ENCODE assay signal across 22 mouse cellular contexts in genomic region chr1:81746013-81746412, GRCm38 (mm10).
DNase-seq lines count a peak whose midpoint lies in the region; ATAC-seq lines count a peak whose summit lies in the region.
"Had no signal": no experiment of that assay in that cellular context is flagged by ENCODE, and none has a peak within 500 bp of the region (broad histone marks: within the 10 kb centered on the region; RNA-seq: fewer than 3 reads in every experiment).

No protein-coding gene starts in this region.

- no peak overlapping the region for H3K4me3 ChIP-seq in forebrain, embryonic 10.5 days
- H3K4me3 ChIP-seq in forebrain, embryonic 15.5 days, result no peak overlapping the region
- H3K4me3 ChIP-seq in limb, embryonic 10.5 days, result no peak overlapping the region
- H3K4me3 ChIP-seq in limb, embryonic 15.5 days, result no peak overlapping the region
- H3K4me3 ChIP-seq in midbrain, embryonic 14.5 days (replicated peaks; ENCODE audit: low read depth, low read length), result no peak overlapping the region
- H3K4me3 ChIP-seq: embryonic facial prominence, embryonic 15.5 days; forebrain, embryonic 12.5 days; heart, embryonic 10.5 days; heart, embryonic 15.5 days; hindbrain, embryonic 13.5 days had no signal

- DNase-seq in forebrain, embryonic 10.5 days (ENCODE audit: extremely low spot score, low spot score), result no peak
- peak; percentile 51 for DNase-seq in adipocyte (ENCODE audit: low spot score)
- DNase-seq in limb, embryonic 10.5 days (ENCODE audit: low spot score), result no peak
- DNase-seq in T-cell, adult 2 months (ENCODE audit: low spot score), result no peak
- DNase-seq in midbrain, embryonic 14.5 days, result no peak
- DNase-seq: adrenal gland, adult 2 months; cerebellum, adult 11 months; cerebellum, adult 9-10 months; cerebellum, postnatal 25 days; forebrain, postnatal 0 days; heart, adult 18-20 months; heart, postnatal 14 days; kidney, adult 11 months had no signal

- H3K9me3 ChIP-seq in forebrain, embryonic 10.5 days, result no peaks in the 10 kb centered on the region
- no peaks in the 10 kb centered on the region for H3K9me3 ChIP-seq in forebrain, embryonic 15.5 days
- H3K9me3 ChIP-seq in limb, embryonic 10.5 days (replicated peaks), result no peaks in the 10 kb centered on the region
- no peaks in the 10 kb centered on the region for H3K9me3 ChIP-seq in limb, embryonic 15.5 days
- H3K9me3 ChIP-seq in midbrain, embryonic 14.5 days (ENCODE audit: control insufficient read depth, low read length), result no peaks in the 10 kb centered on the region
- H3K9me3 ChIP-seq: embryonic facial prominence, embryonic 15.5 days; forebrain, embryonic 12.5 days; heart, embryonic 10.5 days; heart, embryonic 15.5 days; hindbrain, embryonic 13.5 days had no signal

- no peaks in the 10 kb centered on the region for H3K36me3 ChIP-seq in forebrain, embryonic 10.5 days (replicated peaks)
- H3K36me3 ChIP-seq in forebrain, embryonic 15.5 days, result no peaks in the 10 kb centered on the region
- no peaks in the 10 kb centered on the region for H3K36me3 ChIP-seq in limb, embryonic 10.5 days
- no peaks in the 10 kb centered on the region for H3K36me3 ChIP-seq in limb, embryonic 15.5 days
- no peaks in the 10 kb centered on the region for H3K36me3 ChIP-seq in midbrain, embryonic 14.5 days (ENCODE audit: control insufficient read depth, insufficient read depth, low read length)
- H3K36me3 ChIP-seq: embryonic facial prominence, embryonic 15.5 days; forebrain, embryonic 12.5 days; heart, embryonic 10.5 days; heart, embryonic 15.5 days; hindbrain, embryonic 13.5 days had no signal

- peak overlapping the region; percentile 32; the same call in 1 of the 2 replicates for H3K27ac ChIP-seq in forebrain, embryonic 10.5 days
- H3K27ac ChIP-seq in forebrain, embryonic 15.5 days (replicated peaks), result no peak overlapping the region
- H3K27ac ChIP-seq in limb, embryonic 10.5 days, result peak overlapping the region; percentile 85
- H3K27ac ChIP-seq in limb, embryonic 15.5 days, result peak overlapping the region; percentile 76; the same call in 1 of the 2 replicates
- H3K27ac ChIP-seq in midbrain, embryonic 14.5 days (replicated peaks; ENCODE audit: low read depth, low read length), result no peak overlapping the region
- H3K27ac ChIP-seq: heart, embryonic 15.5 days; hindbrain, embryonic 13.5 days; hindbrain, postnatal 0 days had no signal

- ATAC-seq in forebrain, embryonic 15.5 days (replicated peaks), result no peak
- no peak for ATAC-seq in limb, embryonic 15.5 days (ENCODE audit: insufficient number of reproducible peaks, low FRiP score, low TSS enrichment, low read depth)
- ATAC-seq in midbrain, embryonic 14.5 days (ENCODE audit: low FRiP score, low TSS enrichment), result no peak
- no peak for ATAC-seq in activated CD4-positive, CD25-positive, alpha-beta regulatory T cell, adult 4 months
- ATAC-seq: forebrain, postnatal 0 days; hindbrain, postnatal 0 days had no signal

- 89% methylated on average over 3 of the region's 3 CpGs for WGBS in forebrain, embryonic 10.5 days
- 82% methylated on average over 3 of the region's 3 CpGs for WGBS in forebrain, embryonic 15.5 days
- WGBS in limb, embryonic 10.5 days, result 94% methylated on average over 3 of the region's 3 CpGs
- WGBS in limb, embryonic 15.5 days, result 32% methylated on average over 3 of the region's 3 CpGs
- 90% methylated on average over 3 of the region's 3 CpGs for WGBS in midbrain, embryonic 14.5 days

- no peak overlapping the region for H3K4me2 ChIP-seq in forebrain, embryonic 15.5 days (replicated peaks)
- no peak overlapping the region for H3K4me2 ChIP-seq in limb, embryonic 15.5 days
- no peak overlapping the region for H3K4me2 ChIP-seq in midbrain, embryonic 14.5 days (ENCODE audit: low read length)
- H3K4me2 ChIP-seq: embryonic facial prominence, embryonic 15.5 days; forebrain, embryonic 12.5 days; heart, embryonic 15.5 days; hindbrain, embryonic 13.5 days had no signal

- H3K27me3 ChIP-seq in forebrain, embryonic 10.5 days (ENCODE audit: poor library complexity, severe bottlenecking), result no peaks in the 10 kb centered on the region
- H3K27me3 ChIP-seq in forebrain, embryonic 15.5 days, result no peaks in the 10 kb centered on the region
- H3K27me3 ChIP-seq in limb, embryonic 10.5 days (ENCODE audit: low read depth, poor library complexity, severe bottlenecking), result no peaks in the 10 kb centered on the region
- H3K27me3 ChIP-seq in limb, embryonic 15.5 days, result no peaks in the 10 kb centered on the region
- H3K27me3 ChIP-seq in midbrain, embryonic 14.5 days (ENCODE audit: control insufficient read depth, insufficient read depth, low read length), result no peaks in the 10 kb centered on the region
- H3K27me3 ChIP-seq: embryonic facial prominence, embryonic 15.5 days; forebrain, embryonic 12.5 days; heart, embryonic 15.5 days; hindbrain, embryonic 13.5 days had no signal

- H3K9ac ChIP-seq in forebrain, embryonic 15.5 days (replicated peaks), result no peak overlapping the region
- H3K9ac ChIP-seq in limb, embryonic 15.5 days, result no peak overlapping the region
- no peak overlapping the region for H3K9ac ChIP-seq in midbrain, embryonic 14.5 days (replicated peaks; ENCODE audit: low read length)
- H3K9ac ChIP-seq: embryonic facial prominence, embryonic 15.5 days; forebrain, embryonic 12.5 days; forebrain, postnatal 0 days; heart, embryonic 15.5 days; hindbrain, embryonic 13.5 days had no signal

- peaks cover 20% of the 10 kb centered on the region for H3K4me1 ChIP-seq in forebrain, embryonic 10.5 days
- H3K4me1 ChIP-seq in forebrain, embryonic 15.5 days, result peaks cover 9% of the 10 kb centered on the region
- H3K4me1 ChIP-seq in limb, embryonic 10.5 days, result peaks cover 34% of the 10 kb centered on the region
- H3K4me1 ChIP-seq in limb, embryonic 15.5 days, result peaks cover 18% of the 10 kb centered on the region
- no peaks in the 10 kb centered on the region for H3K4me1 ChIP-seq in midbrain, embryonic 14.5 days (ENCODE audit: control insufficient read depth, insufficient read depth, low read length)

Comparison
In these comparisons a context has a peak if more than half of its experiments do, and no peak if none do; other contexts are left out.
1. H3K27ac ChIP-seq: peak in forebrain, embryonic 10.5 days (single experiment), limb, embryonic 10.5 days (single experiment) and limb, embryonic 15.5 days (single experiment); none in forebrain, embryonic 15.5 days (single experiment) and midbrain, embryonic 14.5 days (single experiment).